Mouse (Mus musculus) adrenal gland, postnatal 25 days (tissue): ENCODE measurements at regions not wholly inside any gene's neighbourhood (a gene's known extent, or its start where the extent isn't known, plus 50 kb on each side); places are given as distances from the start of the nearest gene placed in this dataset.

Experiments used
- DNase-seq: peaks from one replicate; pipeline ENCODE4 v3.0.0; 2021; ENCODE audit warnings: mixed read lengths
- microRNA-seq, 2 experiments: library from miRNA; unstranded; fragments of <30 nt; microRNA quantifications; one replicate each; pipeline ENCODE4 v1.2.0; 2021

DNA sequence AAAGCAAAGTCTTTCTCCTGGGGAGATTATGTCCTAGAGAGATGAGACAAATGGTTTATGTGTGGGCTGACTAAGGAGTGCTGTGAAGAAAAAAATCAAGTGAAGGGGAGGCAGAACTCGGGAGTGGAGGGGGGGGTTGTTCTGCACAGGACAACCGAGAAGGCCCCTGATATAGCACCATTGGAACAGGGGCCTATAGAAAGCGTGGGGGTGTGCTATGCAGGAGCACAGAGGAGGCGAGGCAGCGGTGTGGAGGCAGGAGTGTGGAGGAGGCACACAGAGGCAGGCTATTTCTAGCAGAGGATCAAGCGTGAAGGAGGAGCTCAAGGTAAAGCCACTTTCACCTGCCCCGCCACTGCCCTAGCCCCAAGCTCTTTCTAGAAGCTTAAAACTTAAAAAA lies 88.0 kb upstream of the Dapk1 start:
- DNase-seq = no peak

GRCm38 (mm10) chr13:60514806-60515205 lies 86.9 kb upstream of the Dapk1 start:
- no peak for DNase-seq

- DNase-seq = no peak
Measured at GRCm38 (mm10) chr13:60518010-60518409, 83.7 kb upstream of the Dapk1 start.

DNA sequence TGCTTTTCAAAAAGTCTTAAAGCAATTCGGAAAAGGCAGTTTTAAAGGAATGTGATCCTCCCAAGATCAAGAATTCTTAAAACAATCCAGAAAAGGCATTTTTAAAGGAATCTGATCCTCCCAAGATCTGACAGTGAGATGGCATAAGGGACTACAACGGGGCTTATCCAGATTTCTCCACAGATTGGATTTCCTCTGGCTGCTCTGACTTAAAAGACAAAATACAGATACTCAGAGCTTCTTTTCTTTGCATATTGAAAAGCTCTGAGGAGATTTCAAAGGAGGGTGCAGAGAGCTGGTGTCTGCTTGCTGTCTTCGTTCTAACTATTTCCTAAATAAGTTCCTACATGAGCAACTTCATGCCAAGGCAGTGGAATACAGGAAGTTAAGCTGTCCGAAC lies 82.0 kb upstream of the Dapk1 start:
- no peak for DNase-seq

GRCm38 (mm10) chr13:60522719-60523450 lies 78.9 kb upstream of the Dapk1 start:
- no peak for DNase-seq

DNA sequence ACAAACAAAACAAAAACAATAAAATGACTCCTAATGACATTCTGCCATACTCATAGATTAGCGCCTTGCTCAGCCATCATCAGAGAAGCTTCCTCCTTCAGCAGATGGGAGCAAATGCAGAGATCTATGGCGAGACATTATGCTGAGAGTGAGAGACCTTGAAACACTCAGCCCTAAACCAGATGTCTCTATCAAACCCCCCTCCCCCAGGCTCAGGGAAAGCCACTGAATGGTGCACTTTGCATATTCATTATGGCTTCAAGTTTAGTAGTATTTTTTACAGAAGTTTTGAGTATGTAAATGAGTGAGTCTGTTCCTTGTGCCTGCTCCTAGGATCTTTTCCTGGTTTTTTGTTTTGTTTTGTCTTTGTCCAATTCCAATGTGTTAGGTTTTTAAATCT lies 73.9 kb upstream of the Dapk1 start:
- no peak for DNase-seq

GRCm38 (mm10) chr13:60528819-60529218 lies 72.9 kb upstream of the Dapk1 start:
- no peak for DNase-seq

DNA sequence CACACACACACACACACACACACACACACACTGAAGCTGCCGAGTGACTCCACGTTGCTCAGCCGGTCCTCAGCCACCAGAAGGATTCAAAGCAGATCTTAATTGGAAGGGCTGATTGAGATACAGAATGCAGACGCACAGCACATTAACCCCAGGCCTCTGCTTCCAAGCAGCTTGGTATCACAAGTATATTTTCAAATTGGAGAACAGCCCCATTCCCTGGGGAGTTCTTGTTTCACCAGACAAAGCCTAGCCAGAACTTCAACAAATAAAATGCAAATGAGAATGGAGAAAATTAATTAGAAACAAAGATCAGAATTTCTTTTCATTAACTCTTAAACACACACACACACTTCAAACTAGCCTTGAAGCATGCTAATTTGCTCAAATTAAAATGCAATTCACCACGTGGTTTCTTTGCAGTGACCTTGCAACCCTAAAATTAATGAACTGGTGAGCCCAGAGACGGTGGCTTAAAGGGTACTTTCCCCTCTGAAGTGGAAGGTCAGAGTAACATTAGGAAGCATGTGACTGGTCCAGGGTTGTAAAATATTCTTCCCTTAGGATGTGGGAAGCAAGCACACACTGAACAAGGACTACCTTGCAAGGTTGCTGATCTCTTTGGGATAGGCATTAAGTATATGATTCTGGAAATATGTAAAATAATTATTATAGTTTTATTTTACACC lies 72.2 kb upstream of the Dapk1 start:
- no peak for DNase-seq

DNA sequence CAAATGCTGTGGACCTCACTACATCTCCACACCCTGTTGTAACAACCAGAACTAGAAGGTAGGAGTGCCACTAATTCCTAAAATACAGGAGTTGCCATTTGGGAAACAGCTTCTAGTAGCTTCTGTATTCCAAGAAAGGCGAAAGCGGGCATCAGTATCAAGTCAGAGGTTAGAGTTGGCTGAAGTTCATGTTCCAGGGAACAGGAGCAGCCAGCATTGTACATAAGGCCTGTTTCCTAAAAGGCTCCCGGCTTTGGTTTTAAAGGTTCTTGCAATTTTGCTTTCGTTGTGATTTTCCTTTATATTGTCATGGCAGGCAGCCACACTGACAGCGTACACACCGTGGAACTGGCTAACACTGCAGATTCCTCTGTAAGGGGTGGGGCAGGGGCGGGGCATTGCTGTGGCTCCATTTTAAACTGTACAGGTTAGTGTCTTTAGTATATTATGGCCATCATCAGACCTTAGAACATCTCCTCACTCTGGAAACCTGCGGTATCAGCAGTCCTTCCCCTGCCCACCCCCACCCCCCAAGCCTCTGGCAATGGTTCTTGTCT lies 67.8 kb upstream of the Dapk1 start:
- no peak for DNase-seq

DNA sequence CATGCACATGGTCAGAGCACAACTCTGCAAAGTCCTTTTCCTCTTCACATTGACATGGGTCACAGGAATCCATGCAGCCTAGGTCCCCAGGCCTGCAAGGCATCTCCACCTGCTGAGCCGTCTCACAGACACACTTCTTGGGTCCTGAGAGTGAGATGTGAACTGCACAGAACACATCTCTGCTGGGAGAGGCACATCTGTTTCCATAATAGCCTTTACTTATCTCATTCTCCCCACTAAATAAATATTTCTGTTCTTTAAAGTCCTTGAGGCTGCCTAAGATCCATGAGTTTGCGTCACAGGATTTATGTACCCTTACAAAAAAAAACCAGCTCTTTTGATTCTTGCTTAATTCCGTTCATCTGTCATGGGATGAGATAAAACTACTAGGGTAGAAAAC lies 67.2 kb upstream of the Dapk1 start:
- DNase-seq = no peak

DNA sequence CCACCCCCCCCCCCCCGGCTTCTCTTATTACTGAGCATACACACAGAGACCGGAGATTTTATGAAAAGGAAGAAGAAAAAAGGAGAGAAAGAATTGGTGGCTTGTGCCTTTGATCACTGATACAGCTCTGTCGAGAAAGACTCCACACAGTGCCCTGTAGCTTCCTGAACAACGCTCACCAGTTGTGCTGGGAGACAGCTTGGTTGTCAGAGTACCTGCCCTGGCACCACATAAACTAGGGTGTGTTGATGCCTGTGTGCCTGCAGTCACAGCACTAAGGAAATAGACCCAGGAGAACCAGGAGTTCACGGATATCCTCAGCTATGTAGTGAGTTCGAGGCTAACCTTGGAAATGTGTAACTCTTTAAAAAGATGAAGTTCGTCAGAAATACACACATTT lies 66.7 kb upstream of the Dapk1 start:
- DNase-seq = no peak

GRCm38 (mm10) chr13:60536725-60537124 lies 65.0 kb upstream of the Dapk1 start:
- no peak for DNase-seq

DNA sequence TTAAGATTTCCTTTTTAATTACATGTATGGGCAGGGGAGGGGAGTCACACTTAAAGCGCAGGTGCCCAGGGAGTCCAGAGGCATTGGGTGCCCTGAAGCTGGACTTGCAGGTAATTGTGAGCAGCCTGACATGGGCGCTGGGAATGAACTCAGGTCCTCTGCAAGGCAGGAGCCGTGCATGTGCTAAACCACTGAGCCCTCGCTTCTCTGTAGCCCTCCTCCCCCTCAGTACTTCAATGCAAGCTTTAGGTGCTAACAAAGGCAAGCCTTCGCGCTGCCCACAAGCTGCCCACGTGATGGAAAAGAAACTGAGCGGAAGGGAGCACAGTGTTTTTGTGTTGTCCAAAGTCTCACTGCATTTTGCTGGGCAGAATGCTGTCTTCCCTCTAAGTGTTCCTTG lies 63.6 kb upstream of the Dapk1 start:
- DNase-seq = no peak

DNA sequence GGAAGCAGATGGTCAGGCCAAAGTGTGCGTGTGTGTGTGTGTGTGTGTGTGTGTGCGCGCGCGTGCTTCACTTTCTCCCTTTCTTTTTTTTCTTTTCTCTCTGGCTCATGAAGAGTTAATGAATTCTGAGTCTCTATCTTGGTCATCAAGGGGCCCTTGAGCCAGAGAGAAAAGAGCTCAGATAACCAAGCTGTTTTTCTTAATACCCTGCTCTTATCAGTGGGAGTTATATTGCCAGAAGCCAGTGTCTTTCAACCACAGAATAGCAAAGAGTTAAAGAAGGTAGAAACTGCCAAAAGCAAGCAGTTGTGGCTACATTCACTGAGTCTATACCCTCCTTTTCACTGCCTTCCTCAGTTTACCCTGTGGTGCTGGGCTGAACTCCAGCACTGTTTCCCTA lies 60.6 kb upstream of the Dapk1 start:
- DNase-seq = no peak

- no peak for DNase-seq
Measured at GRCm38 (mm10) chr13:60544363-60544762, 57.4 kb upstream of the Dapk1 start.

GRCm38 (mm10) chr13:60545999-60546733 lies 55.6 kb upstream of the Dapk1 start:
- DNase-seq = no peak

Small RNA genes lying in the stretch of these regions (microRNA-seq; reads per million reads assigned to microRNA genes)
- gene Gm24999 (0 reads per million in 2 experiments), gene Gm25000 (0 reads per million in 2 experiments)
